Mouse (Mus musculus): Measurements from ENCODE around the gene Glud1. TPM values are rescaled to one million over a fixed set of nuclear protein-coding genes. Genes with fewer than 3 reads are reported as not detected.
A peak's percentile ranks its signal among the peaks of the same experiment; 100 is the strongest.

The Glud1 gene
- total and polyA plus RNA-seq, 3 experiments, result 87.3 to 143 (median 116) TPM

DNA sequence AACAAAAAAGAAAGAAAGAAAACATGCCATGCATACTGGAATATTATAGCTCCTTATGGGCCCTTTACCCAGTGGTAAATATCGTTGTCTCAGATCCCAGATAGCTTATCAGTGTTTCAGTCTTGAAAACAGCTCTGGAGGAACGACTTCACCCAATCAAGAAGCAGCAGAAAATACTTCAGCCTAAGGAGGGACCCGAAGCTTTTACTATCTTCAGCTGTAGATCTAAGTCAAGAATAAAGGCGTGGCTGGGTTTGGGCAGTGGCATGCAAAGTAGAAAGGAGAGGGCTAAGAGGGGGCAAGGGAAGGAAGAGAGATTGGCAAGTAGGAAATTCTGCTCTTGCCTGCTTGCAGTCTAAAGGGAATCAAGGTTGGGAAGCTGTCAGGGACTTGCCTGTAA lies 51.6 kb downstream of the Glud1 start:
- Histone ChIP-seq H3K4me3 (replicated peaks in 1 of 3; ENCODE audit: low read depth in 2 of 3, low read length in 2 of 3, poor library complexity in 1 of 3) (no peak overlapping the region), H3K9ac (ENCODE audit: insufficient read depth, low read depth) (no peak overlapping the region)

DNA sequence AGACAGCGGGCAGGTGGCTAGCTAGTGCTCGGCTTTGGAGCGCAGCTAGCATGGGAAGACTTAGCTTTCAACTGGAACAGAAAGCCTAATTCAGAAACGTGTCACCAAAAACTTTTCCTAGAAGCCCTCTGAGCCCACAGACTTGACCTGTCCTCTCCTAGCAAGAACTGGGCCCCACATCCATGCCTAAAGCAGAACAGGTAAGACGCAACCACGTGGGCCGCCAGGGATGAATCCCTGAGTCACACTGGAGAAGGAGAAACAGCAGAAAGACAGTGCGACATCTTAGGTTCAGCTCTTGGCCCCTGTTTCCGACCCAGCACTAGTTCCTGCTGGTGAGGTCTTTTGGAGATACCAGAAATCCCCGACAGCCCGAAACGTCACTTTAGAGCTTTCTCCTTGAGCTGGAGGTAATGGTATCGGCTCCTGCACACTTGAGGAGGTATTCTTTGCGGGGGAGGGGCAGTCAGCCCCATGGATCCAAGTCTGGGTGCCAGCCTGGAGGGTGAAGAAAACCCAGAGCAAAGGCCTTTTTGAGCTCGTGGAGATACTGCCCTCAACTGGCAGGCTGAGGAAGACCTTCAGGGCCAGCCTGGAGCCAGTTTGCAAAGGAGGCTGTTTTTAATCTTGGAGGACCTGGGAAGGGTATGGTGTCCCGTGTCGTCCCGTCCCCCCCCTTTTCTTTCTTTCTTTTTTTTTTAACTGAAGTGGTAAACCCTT lies 52.4 kb downstream of the Glud1 start:
- Histone ChIP-seq H3K27me3 (replicated peaks) (no peaks in the 10 kb centered on the region), H3K36me3 (replicated peaks in 1 of 2; ENCODE audit: control insufficient read depth in 1 of 2, insufficient read depth in 1 of 2, low read length in 1 of 2) (no peaks in the 10 kb centered on the region), H3K9ac (ENCODE audit: insufficient read depth, low read depth) (no peak overlapping the region), H3K4me1 (ENCODE audit: control insufficient read depth in 1 of 2, insufficient read depth in 2 of 2) (0 out of 4 replicates have a peak, but pooled peaks cover 0 to 3% of the 10 kb centered on the region in 2 experiments), H3K27ac (ENCODE audit: insufficient read depth, low read depth) (no peak overlapping the region), H3K9me3 (replicated peaks; ENCODE audit: low read length) (peaks cover 19% of the 10 kb centered on the region), H3K4me2 (ENCODE audit: insufficient read depth, low read depth, poor library complexity, severe bottlenecking) (no peak overlapping the region), H3K4me3 (replicated peaks in 1 of 3; ENCODE audit: low read depth in 2 of 3, low read length in 2 of 3, poor library complexity in 1 of 3) (no peak overlapping the region), H3K79me2 (replicated peaks; ENCODE audit: control insufficient read depth, extremely low read depth, insufficient read depth, poor library complexity, severe bottlenecking) (no peaks in the 10 kb centered on the region)
- peak; percentile 61 for TF ChIP-seq RAD21 (IDR thresholded peaks at IDR 0.05; ENCODE audit: low read depth, low read length)
- peak in 1 of 2 experiments; percentile 59; a peak in 2 of 4 replicates for TF ChIP-seq CTCF (conservative IDR thresholded peaks at IDR 0.05 in 1 of 2, IDR thresholded peaks at IDR 0.05 in 1 of 2; ENCODE audit: low read depth in 2 of 2, low read length in 2 of 2)
- 0 out of 2 replicates have a peak, but pooled peaks have one; percentile 16 for TF ChIP-seq CHD2 (IDR thresholded peaks at IDR 0.05; ENCODE audit: low read length)
- peak; percentile 45 for TF ChIP-seq SMC3 (IDR thresholded peaks at IDR 0.05; ENCODE audit: low read depth, low read length)
- no peak for TF ChIP-seq TBP (conservative IDR thresholded peaks at IDR 0.05; ENCODE audit: low read depth, low read length)
- dilution Hi-C loops (cut with MboI; ENCODE audit: extremely low pct_ligation_motif_present, extremely low pct_unique_long_range_greater_than_20kb, low sequenced_read_pairs), result no loop called here
- in situ Hi-C loops (cut with MboI; ENCODE audit: low pct_ligation_motif_present, low pct_unique_long_range_greater_than_20kb, low sequenced_read_pairs), result no loop called here
- DNase-seq (ENCODE audit: extremely low read depth), result no peak

More for the DNA sequence above, 51.6 kb downstream of the Glud1 start:
- dilution Hi-C loops (cut with MboI; ENCODE audit: extremely low pct_ligation_motif_present, extremely low pct_unique_long_range_greater_than_20kb, low sequenced_read_pairs) (no loop called here), in situ Hi-C loops (cut with MboI; ENCODE audit: low pct_ligation_motif_present, low pct_unique_long_range_greater_than_20kb, low sequenced_read_pairs) (no loop called here)
- Histone ChIP-seq H3K27me3 (replicated peaks) (no peaks in the 10 kb centered on the region), H3K4me1 (ENCODE audit: control insufficient read depth in 1 of 2, insufficient read depth in 2 of 2) (0 out of 4 replicates have a peak, but pooled peaks cover 0 to 3% of the 10 kb centered on the region in 2 experiments), H3K9me3 (replicated peaks; ENCODE audit: low read length) (peaks cover 19% of the 10 kb centered on the region), H3K36me3 (replicated peaks in 1 of 2; ENCODE audit: control insufficient read depth in 1 of 2, insufficient read depth in 1 of 2, low read length in 1 of 2) (no peaks in the 10 kb centered on the region), H3K4me2 (ENCODE audit: insufficient read depth, low read depth, poor library complexity, severe bottlenecking) (no peak overlapping the region), H3K79me2 (replicated peaks; ENCODE audit: control insufficient read depth, extremely low read depth, insufficient read depth, poor library complexity, severe bottlenecking) (no peaks in the 10 kb centered on the region), H3K27ac (ENCODE audit: insufficient read depth, low read depth) (no peak overlapping the region)
- DNase-seq (ENCODE audit: extremely low read depth), result no peak
- no peak for TF ChIP-seq HCFC1 (IDR thresholded peaks at IDR 0.05; ENCODE audit: low read depth, low read length)
- TF ChIP-seq POLR2AphosphoS2 (IDR thresholded peaks at IDR 0.05; ENCODE audit: low read depth, low read length), result no peak
- TF ChIP-seq CTCF (conservative IDR thresholded peaks at IDR 0.05 in 1 of 2, IDR thresholded peaks at IDR 0.05 in 1 of 2; ENCODE audit: low read depth in 2 of 2, low read length in 2 of 2), result no peak
- no peak for TF ChIP-seq ZNF384 (IDR thresholded peaks at IDR 0.05; ENCODE audit: low read depth, low read length)
- no peak for TF ChIP-seq CHD1 (IDR thresholded peaks at IDR 0.05; ENCODE audit: low read depth, low read length)
- TF ChIP-seq BHLHE40 (IDR thresholded peaks at IDR 0.05; ENCODE audit: low read depth, low read length), result no peak
- TF ChIP-seq IRF4 (IDR thresholded peaks at IDR 0.05; ENCODE audit: low read depth, low read length), result no peak
